In the genomic region with DNA sequence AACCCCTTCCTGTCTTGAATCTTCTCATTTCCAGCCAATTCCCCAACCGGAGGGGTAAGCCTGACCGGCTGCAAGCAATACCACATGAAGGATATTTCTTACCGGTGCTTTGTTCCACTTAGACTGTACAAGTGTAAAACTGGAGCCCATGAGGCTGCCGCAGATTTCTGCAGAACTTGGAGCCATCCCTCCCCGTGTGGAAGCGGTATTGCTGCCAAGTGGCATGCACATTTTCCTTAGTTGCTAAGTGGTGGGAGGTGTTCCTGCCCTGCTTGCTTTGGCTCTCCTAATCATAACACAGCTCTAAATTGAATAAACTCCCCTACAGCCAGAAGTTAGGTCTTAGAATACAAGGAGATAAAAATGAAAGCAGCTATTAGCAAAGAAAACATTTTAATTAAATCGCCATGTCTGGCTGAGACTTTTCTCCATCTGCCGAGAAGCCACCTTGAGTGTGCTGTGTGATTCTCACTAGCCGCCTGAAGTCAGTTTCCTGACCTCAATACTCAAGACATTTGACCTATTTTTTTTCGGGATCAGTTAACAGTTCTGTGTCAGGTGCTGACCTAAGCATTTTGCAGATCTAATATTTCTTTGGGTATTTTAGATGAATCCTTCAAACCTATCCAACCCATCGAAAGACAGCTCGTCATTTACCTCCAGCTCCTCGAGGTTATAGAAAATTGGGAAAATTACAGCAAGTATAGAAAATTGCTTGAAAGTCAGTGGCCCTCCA, we compare ENCODE assay signal across 14 mouse cellular contexts. TPM values are rescaled to one million over a fixed set of nuclear protein-coding genes. Genes with fewer than 3 reads are reported as not detected.
DNase-seq lines count a peak whose midpoint lies in the region; ATAC-seq and TF ChIP-seq lines count a peak whose summit lies in the region.
"Had no signal": no experiment of that assay in that cellular context is flagged by ENCODE, and none has a peak within 500 bp of the region (broad histone marks: within the 10 kb centered on the region; RNA-seq: fewer than 3 reads in every experiment).

No protein-coding gene starts in this region.

- ATAC-seq in heart, embryonic 16.5 days (replicated peaks; ENCODE audit: extremely low read depth, insufficient read depth, low FRiP score) = 0 out of 2 replicates have a peak, but pooled peaks have one; percentile 10
- ATAC-seq: forebrain, embryonic 15.5 days had no signal

- no peak overlapping the region for H3K27ac ChIP-seq in heart, embryonic 16.5 days (ENCODE audit: low read length)
- no peak overlapping the region for H3K27ac ChIP-seq in heart, embryonic 10.5 days
- H3K27ac ChIP-seq in ES-E14 (ENCODE audit: insufficient read depth, low read depth, low read length, poor library complexity, severe bottlenecking) = no peak overlapping the region
- H3K27ac ChIP-seq in kidney, adult 2 months (ENCODE audit: insufficient read depth, low read depth, low read length) = no peak overlapping the region
- H3K27ac ChIP-seq: forebrain, embryonic 15.5 days; limb, embryonic 12.5 days had no signal

- H3K9me3 ChIP-seq in heart, embryonic 16.5 days (replicated peaks; ENCODE audit: control insufficient read depth, low read length) = no peaks in the 10 kb centered on the region
- H3K9me3 ChIP-seq in heart, embryonic 10.5 days = no peaks in the 10 kb centered on the region
- H3K9me3 ChIP-seq in ES-E14 (ENCODE audit: control insufficient read depth, insufficient read depth, low read depth, low read length) = no peaks in the 10 kb centered on the region
- H3K9me3 ChIP-seq: forebrain, embryonic 15.5 days; limb, embryonic 12.5 days had no signal

- no peak overlapping the region for H3K9ac ChIP-seq in heart, embryonic 16.5 days (ENCODE audit: low read length)
- no peak overlapping the region for H3K9ac ChIP-seq in ES-E14 (ENCODE audit: insufficient read depth, low read depth, low read length, poor library complexity, severe bottlenecking)
- H3K9ac ChIP-seq: forebrain, embryonic 15.5 days; limb, embryonic 12.5 days had no signal

- no peak overlapping the region for H3K4me2 ChIP-seq in heart, embryonic 16.5 days (ENCODE audit: low read depth, low read length)
- H3K4me2 ChIP-seq: forebrain, embryonic 15.5 days; limb, embryonic 12.5 days had no signal

- whole genome bisulfite sequencing in heart, embryonic 16.5 days = 63% methylated on average over 13 of the region's 13 CpGs
- 82% methylated on average over 13 of the region's 13 CpGs for WGBS in heart, embryonic 10.5 days
- 68% methylated on average over 13 of the region's 13 CpGs for WGBS in kidney, adult 2 months

- TF ChIP-seq CTCF in brain, embryonic 14.5 days (IDR thresholded peaks at IDR 0.05; ENCODE audit: borderline replicate concordance, extremely low read depth, insufficient read depth, insufficient read length) = no peak
- no peak for TF ChIP-seq CTCF in kidney, adult 2 months (conservative IDR thresholded peaks at IDR 0.05; ENCODE audit: insufficient read depth, insufficient read length, low read depth, low read length)

- intact Hi-C loops in left cerebral cortex, postnatal 14 days (cut with DNase I) = loop anchor here (5.0 kb wide), 1 partner anchor 42 kb away; no protein-coding TSS in a partner anchor

- no peak overlapping the region for H3K4me3 ChIP-seq in heart, embryonic 16.5 days (ENCODE audit: low read length)
- no peak overlapping the region for H3K4me3 ChIP-seq in heart, embryonic 10.5 days
- H3K4me3 ChIP-seq in ES-E14 (ENCODE audit: insufficient read depth in 1 of 2, low read depth in 1 of 2, low read length in 2 of 2, poor library complexity in 1 of 2, severe bottlenecking in 1 of 2) = no peak overlapping the region
- no peak overlapping the region for H3K4me3 ChIP-seq in kidney, adult 2 months (ENCODE audit: insufficient read depth, low read depth, low read length)
- H3K4me3 ChIP-seq: forebrain, embryonic 15.5 days; limb, embryonic 12.5 days had no signal

- peaks cover 21% of the 10 kb centered on the region for H3K36me3 ChIP-seq in heart, embryonic 16.5 days (ENCODE audit: control insufficient read depth, insufficient read depth)
- H3K36me3 ChIP-seq in heart, embryonic 10.5 days = peaks cover 39% of the 10 kb centered on the region
- peaks cover 36% of the 10 kb centered on the region for H3K36me3 ChIP-seq in ES-E14 (ENCODE audit: control insufficient read depth, insufficient read depth, low read length, poor library complexity, severe bottlenecking)
- no peaks in the 10 kb centered on the region for H3K36me3 ChIP-seq in kidney, adult 2 months (ENCODE audit: control insufficient read depth, insufficient read depth, low read length)

- in situ Hi-C loops in ES-E14 (cut with MboI; ENCODE audit: low sequenced_read_pairs in 2 of 2, unreplicated experiment in 2 of 2) = no loop called here

- TF ChIP-seq POLR2A in brain, embryonic 14.5 days (IDR thresholded peaks at IDR 0.05; ENCODE audit: borderline replicate concordance, extremely low read depth, insufficient read depth, insufficient read length, poor library complexity, severe bottlenecking) = no peak
- TF ChIP-seq POLR2A in kidney, adult 2 months (IDR thresholded peaks at IDR 0.05; ENCODE audit: low read depth, low read length) = no peak

- DNase-seq in heart, embryonic 10.5 days (ENCODE audit: low spot score) = no peak
- no peak for DNase-seq in ES-E14 (ENCODE audit: low read depth, low spot score)
- DNase-seq in brain, embryonic 14.5 days (ENCODE audit: low read depth) = peak; percentile 39
- DNase-seq in left cerebral cortex, postnatal 14 days (ENCODE audit: low spot score in 2 of 2) = peak; percentile 68 to 83
- no peak for DNase-seq in adrenal gland, postnatal 4 days (ENCODE audit: low spot score in 2 of 2)
- no peak for DNase-seq in kidney, adult 2 months
- DNase-seq in cerebellum, adult 9-10 months = no peak
- DNase-seq: embryo, embryonic 11 days had no signal

- H3K27me3 ChIP-seq in heart, embryonic 16.5 days (ENCODE audit: control insufficient read depth, insufficient read depth, low read length) = no peaks in the 10 kb centered on the region
- no peaks in the 10 kb centered on the region for H3K27me3 ChIP-seq in heart, embryonic 10.5 days (ENCODE audit: insufficient read depth, poor library complexity, severe bottlenecking)
- no peaks in the 10 kb centered on the region for H3K27me3 ChIP-seq in kidney, adult 2 months (replicated peaks; ENCODE audit: control insufficient read depth, insufficient read depth, low read length)
- H3K27me3 ChIP-seq: forebrain, embryonic 15.5 days had no signal

- H3K4me1 ChIP-seq in heart, embryonic 16.5 days (ENCODE audit: control insufficient read depth, insufficient read depth, low read length) = peaks cover 23% of the 10 kb centered on the region
- H3K4me1 ChIP-seq in heart, embryonic 10.5 days = peaks cover 33% of the 10 kb centered on the region
- H3K4me1 ChIP-seq in ES-E14 (ENCODE audit: control insufficient read depth in 2 of 2, insufficient read depth in 2 of 2, low read length in 2 of 2, poor library complexity in 1 of 2) = peaks cover 0 to 2% of the 10 kb centered on the region in 2 experiments; a peak in 1 of 4 replicates
- H3K4me1 ChIP-seq in kidney, adult 2 months (ENCODE audit: control insufficient read depth, insufficient read depth, low read length) = no peaks in the 10 kb centered on the region
- H3K4me1 ChIP-seq: forebrain, embryonic 15.5 days had no signal

TF ChIP-seq in ES-E14, 5 proteins besides CTCF, POLR2A, EP300 and RAD21:
- no peak for TF ChIP-seq HCFC1 (IDR thresholded peaks at IDR 0.05; ENCODE audit: borderline replicate concordance, insufficient read depth, low read length)
- TF ChIP-seq MAFK (IDR thresholded peaks at IDR 0.05; ENCODE audit: insufficient read depth, low read depth, low read length) = peak; percentile 39
- TF ChIP-seq ZNF384 (IDR thresholded peaks at IDR 0.05; ENCODE audit: low read depth, low read length) = no peak

RNA-seq across cellular contexts. Expression of gene Cad, which starts 25.6 kb away (rescaled TPM):
- 14.4 and 18.4 TPM in 2 replicates for polyA plus RNA-seq in heart, embryonic 16.5 days (2015; fragmentation: Nextera tagmentation; extraction: Ambion mirVana)
- 42.7 and 50.9 TPM in 2 replicates for polyA plus RNA-seq in heart, embryonic 10.5 days (2016; fragmentation: Nextera tagmentation; extraction: Ambion mirVana)
- 154 and 258 TPM in 2 replicates for total RNA-seq in ES-E14 (2012; rRNA removed)
- polyA plus RNA-seq in brain, embryonic 14.5 days (2012; rRNA removed) = 33.8 and 34.0 TPM in 2 replicates
- 10 to 100 TPM; 17.9 to 19.4 TPM for total RNA-seq in left cerebral cortex, postnatal 14 days (2021)
- total RNA-seq in adrenal gland, postnatal 4 days (2021) = 10 to 100 TPM; 33.0 to 40.2 TPM
- 12.4 and 14.2 TPM in 2 replicates for polyA plus RNA-seq in kidney, adult 2 months (2012; rRNA removed)

RNA-seq across cellular contexts. Expression of gene Dnajc5g, which starts 25.9 kb away (rescaled TPM):
- polyA plus RNA-seq in heart, embryonic 16.5 days (2015; fragmentation: Nextera tagmentation; extraction: Ambion mirVana) = not detected in 2 replicates
- not detected in 2 replicates for polyA plus RNA-seq in heart, embryonic 10.5 days (2016; fragmentation: Nextera tagmentation; extraction: Ambion mirVana)
- 0.37 and 0.67 TPM in 2 replicates for total RNA-seq in ES-E14 (2012; rRNA removed)
- not detected in 2 replicates for polyA plus RNA-seq in brain, embryonic 14.5 days (2012; rRNA removed)
- not detected for total RNA-seq in left cerebral cortex, postnatal 14 days (2021)
- not detected for total RNA-seq in adrenal gland, postnatal 4 days (2021)
- not detected in 2 replicates for polyA plus RNA-seq in kidney, adult 2 months (2012; rRNA removed)
- total RNA-seq: hematopoietic stem cell, adult 5-6 weeks had no signal
- polyA plus RNA-seq: forebrain, embryonic 15.5 days; kidney, embryonic 14.5 days; limb, embryonic 12.5 days; stomach, embryonic 16.5 days had no signal

RNA-seq across cellular contexts. Expression of gene Slc30a3, which starts 27.8 kb away (rescaled TPM):
- 0.27 and 0.35 TPM in 2 replicates for polyA plus RNA-seq in heart, embryonic 16.5 days (2015; fragmentation: Nextera tagmentation; extraction: Ambion mirVana)
- 0.62 and 0.67 TPM in 2 replicates for polyA plus RNA-seq in heart, embryonic 10.5 days (2016; fragmentation: Nextera tagmentation; extraction: Ambion mirVana)
- total RNA-seq in ES-E14 (2012; rRNA removed) = 1.5 and 2.5 TPM in 2 replicates
- polyA plus RNA-seq in brain, embryonic 14.5 days (2012; rRNA removed) = 21.2 and 31.6 TPM in 2 replicates
- 100 to 1,000 TPM; 148 to 193 TPM for total RNA-seq in left cerebral cortex, postnatal 14 days (2021)
- total RNA-seq in adrenal gland, postnatal 4 days (2021) = under 1 TPM; 0.34 to 0.50 TPM
- 0.14 and 0.24 TPM in 2 replicates for polyA plus RNA-seq in kidney, adult 2 months (2012; rRNA removed)
- total RNA-seq: hematopoietic stem cell, adult 5-6 weeks had no signal

RNA-seq across cellular contexts. Expression of gene Slc5a6, which starts 31.5 kb away (rescaled TPM):
- 9.4 and 9.5 TPM in 2 replicates for polyA plus RNA-seq in heart, embryonic 16.5 days (2015; fragmentation: Nextera tagmentation; extraction: Ambion mirVana)
- 9.9 and 11.3 TPM in 2 replicates for polyA plus RNA-seq in heart, embryonic 10.5 days (2016; fragmentation: Nextera tagmentation; extraction: Ambion mirVana)
- 44.1 and 51.3 TPM in 2 replicates for total RNA-seq in ES-E14 (2012; rRNA removed)
- polyA plus RNA-seq in brain, embryonic 14.5 days (2012; rRNA removed) = 40.7 and 44.5 TPM in 2 replicates
- 10 to 100 TPM; 11.8 to 18.0 TPM for total RNA-seq in left cerebral cortex, postnatal 14 days (2021)
- 10 to 100 TPM; 18.8 to 20.9 TPM for total RNA-seq in adrenal gland, postnatal 4 days (2021)
- 81.5 and 121 TPM in 2 replicates for polyA plus RNA-seq in kidney, adult 2 months (2012; rRNA removed)

RNA-seq across cellular contexts. Expression of gene Atraid, which starts 32.1 kb away (rescaled TPM):
- 117 and 121 TPM in 2 replicates for polyA plus RNA-seq in heart, embryonic 16.5 days (2015; fragmentation: Nextera tagmentation; extraction: Ambion mirVana)
- 79.7 and 87.6 TPM in 2 replicates for polyA plus RNA-seq in heart, embryonic 10.5 days (2016; fragmentation: Nextera tagmentation; extraction: Ambion mirVana)
- total RNA-seq in ES-E14 (2012; rRNA removed) = 53.7 and 64.5 TPM in 2 replicates
- 122 and 154 TPM in 2 replicates for polyA plus RNA-seq in brain, embryonic 14.5 days (2012; rRNA removed)
- total RNA-seq in left cerebral cortex, postnatal 14 days (2021) = 10 to 100 TPM; 71.4 to 75.3 TPM
- 100 to 1,000 TPM; 109 to 115 TPM for total RNA-seq in adrenal gland, postnatal 4 days (2021)
- 295 and 320 TPM in 2 replicates for polyA plus RNA-seq in kidney, adult 2 months (2012; rRNA removed)

Comparison
In these comparisons a context has a peak if more than half of its experiments do, and no peak if none do; other contexts are left out.
1. DNase-seq: peak in brain, embryonic 14.5 days (single experiment) and left cerebral cortex, postnatal 14 days (2 of 2); none in heart, embryonic 10.5 days (single experiment), ES-E14 (single experiment), adrenal gland, postnatal 4 days (0 of 2), kidney, adult 2 months (single experiment) and cerebellum, adult 9-10 months (single experiment).
2. RNA of gene Slc30a3, which starts 27.8 kb away (polyA plus RNA-seq): 21.2 to 31.6 TPM in brain, embryonic 14.5 days; 0.62 to 0.67 TPM in heart, embryonic 10.5 days, 0.27 to 0.35 TPM in heart, embryonic 16.5 days and 0.14 to 0.24 TPM in kidney, adult 2 months; every median in the first group is over 10 times any median in the second.